Mouse (Mus musculus): ENCODE measurements at regions not wholly inside any gene's neighbourhood (a gene's known extent, or its start where the extent isn't known, plus 50 kb on each side); places are given as distances from the start of the nearest gene placed in this dataset.

DNA sequence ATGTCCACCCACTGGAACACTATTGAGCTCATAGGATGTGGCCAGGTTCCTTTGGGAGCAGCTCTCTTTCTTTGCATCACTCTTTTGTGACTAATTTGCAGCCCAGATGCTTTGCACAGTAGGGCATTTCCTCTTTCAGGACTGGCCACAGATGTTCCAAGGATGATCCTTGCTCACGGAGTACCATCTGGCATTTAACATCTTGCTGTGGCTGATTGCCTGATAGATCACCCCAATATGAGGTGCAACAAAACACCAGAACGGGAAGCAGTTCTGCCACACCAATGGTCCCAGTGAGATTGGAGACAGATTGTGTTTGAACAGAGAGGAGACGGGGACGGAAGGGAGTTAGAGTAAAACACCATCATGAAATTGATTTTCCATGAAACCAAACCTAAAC, 423.0 kb downstream of the Rwdd3 start:
- no peak for DNase-seq (ENCODE audit: low spot score in 2 of 2)

DNA sequence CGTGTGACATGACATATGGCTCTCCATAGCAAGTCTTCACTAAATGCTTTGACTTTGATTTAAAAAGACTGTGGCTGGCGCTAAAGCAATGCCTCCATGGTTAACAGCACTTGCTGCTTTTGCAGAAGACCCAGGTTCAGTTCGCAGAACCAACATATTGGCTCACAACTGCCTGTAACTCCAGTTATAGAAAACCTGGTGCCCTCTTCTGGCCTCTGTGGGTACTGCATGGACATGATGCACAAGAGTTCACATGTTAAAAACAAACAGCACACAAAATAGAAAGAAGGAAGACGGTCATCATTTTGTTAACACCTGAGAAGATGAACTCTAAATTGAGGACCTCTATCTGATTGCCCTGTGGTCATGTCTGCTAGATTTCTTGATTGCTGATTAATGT, 423.8 kb downstream of the Rwdd3 start:
- DNase-seq (ENCODE audit: low spot score in 2 of 2), result no peak

DNA sequence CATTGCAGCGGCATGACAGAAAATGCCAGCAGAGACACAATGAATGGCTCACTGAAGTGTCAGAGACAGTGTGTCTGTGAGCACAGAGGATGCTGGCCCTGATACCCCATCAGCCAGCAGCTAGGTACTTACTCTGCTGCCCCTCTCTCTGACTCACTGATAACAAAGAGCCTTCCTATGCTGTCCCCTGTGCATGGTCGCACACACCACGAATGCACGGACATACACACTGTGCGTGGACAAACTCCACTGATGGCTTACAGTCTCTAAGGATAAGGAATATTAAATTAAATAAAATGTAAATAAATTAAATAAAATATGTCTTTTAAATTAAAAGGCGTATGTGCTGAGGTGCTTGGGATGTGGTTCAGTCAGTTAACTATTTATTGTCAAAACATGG, 438.2 kb downstream of the Rwdd3 start:
- no peak for DNase-seq (ENCODE audit: low spot score in 2 of 2)

DNA sequence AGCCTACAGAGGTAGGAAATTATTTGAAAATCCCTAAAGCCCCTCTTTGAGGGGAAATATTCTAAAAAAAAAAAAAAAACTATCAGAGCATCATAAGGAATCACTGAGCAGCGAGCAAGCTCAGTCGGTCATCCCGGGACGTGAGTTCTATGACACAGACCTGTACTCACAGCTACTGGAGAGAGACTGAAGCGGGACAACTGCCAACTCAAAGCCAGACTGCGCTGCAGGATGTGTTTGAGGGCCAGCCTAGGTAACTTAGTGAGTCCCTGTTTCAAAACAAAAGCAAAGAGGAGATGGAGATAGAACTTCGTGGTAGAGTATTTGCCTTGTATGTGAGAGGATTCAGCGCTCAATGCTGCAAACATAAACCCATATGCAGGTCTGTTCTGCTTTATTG, 439.1 kb downstream of the Rwdd3 start:
- DNase-seq (ENCODE audit: low spot score in 2 of 2), result no peak

DNA sequence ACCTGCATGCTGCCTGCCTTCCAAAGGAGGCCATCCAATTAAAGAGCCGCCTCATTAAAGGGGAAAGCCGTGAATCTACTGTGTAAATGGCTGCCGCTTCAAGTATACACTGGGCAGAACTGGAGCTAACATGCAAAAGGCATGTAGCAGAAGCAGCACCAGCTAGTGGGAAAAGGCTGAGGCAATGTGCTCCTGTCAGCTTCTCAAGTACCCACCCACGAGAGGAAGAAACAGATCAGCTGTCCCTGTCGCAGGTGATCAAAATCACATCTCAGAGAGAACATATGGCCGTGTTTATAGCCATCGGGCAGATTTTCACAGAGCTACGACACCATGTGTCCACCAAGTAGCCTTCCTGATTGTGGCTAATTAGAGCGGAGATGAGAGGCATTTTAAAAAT, 440.2 kb downstream of the Rwdd3 start:
- peak in 1 of 2 experiments; percentile 12 for DNase-seq (ENCODE audit: low spot score in 2 of 2)

DNA sequence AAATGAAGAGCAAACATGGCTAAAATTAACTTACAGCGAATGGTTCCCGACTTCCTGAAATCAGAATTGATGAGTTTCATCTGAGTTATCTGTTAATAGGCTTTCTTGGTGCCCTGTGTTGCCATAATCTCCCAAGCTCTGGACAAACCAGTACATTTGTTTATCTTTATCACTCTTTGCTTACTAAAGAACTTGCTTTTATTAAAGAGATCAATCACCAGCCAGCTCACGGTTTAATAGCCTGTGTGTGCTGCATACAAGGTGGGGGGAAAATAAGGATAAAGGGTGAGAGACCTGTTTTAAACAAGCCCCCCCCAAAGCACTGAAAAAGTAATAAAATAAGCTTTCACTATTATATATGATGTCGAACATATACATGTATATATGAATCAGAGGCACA, 441.3 kb downstream of the Rwdd3 start:
- DNase-seq (ENCODE audit: low spot score in 2 of 2), result no peak

DNA sequence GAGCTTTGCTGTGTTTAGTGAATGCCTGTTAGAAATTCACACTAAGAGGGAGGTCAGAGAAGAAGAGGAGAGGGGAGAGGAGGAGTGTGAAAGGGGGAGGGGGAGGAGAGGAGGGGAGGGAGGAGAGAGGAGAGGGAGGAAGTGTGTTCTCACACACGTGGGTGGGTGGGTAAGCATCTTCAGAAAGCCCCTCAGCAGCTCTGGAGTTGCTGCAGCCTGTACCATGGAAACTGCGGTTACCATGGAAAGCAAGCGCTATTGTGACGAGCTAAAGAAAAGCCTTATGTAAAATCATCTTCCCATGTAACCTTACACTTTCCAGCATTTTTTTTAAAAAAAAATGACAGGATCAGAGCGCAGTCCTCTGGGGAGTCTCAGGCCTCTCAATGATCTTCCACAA, 441.8 kb downstream of the Rwdd3 start:
- DNase-seq (ENCODE audit: low spot score in 2 of 2), result peak; percentile 28 to 49

DNA sequence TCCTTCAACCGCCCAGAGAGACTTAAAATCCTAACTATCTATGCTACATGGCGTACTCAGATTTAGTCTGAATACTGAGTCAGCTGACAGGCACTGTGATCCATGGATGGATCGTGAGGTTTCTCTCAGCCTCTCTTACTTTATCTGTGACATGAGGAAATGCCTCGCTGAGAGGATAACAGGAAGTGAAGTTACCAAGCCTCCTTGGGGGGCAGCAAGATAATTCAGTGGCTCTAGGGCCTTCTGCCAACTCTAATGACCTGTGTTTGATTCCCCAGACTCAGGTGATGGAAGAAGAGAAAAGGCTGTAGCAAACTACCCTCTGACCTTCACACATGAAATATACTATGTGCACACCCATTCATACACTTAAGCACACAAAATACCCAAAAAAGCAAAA, 486.3 kb downstream of the Rwdd3 start:
- no peak for DNase-seq (ENCODE audit: low spot score in 2 of 2)

DNA sequence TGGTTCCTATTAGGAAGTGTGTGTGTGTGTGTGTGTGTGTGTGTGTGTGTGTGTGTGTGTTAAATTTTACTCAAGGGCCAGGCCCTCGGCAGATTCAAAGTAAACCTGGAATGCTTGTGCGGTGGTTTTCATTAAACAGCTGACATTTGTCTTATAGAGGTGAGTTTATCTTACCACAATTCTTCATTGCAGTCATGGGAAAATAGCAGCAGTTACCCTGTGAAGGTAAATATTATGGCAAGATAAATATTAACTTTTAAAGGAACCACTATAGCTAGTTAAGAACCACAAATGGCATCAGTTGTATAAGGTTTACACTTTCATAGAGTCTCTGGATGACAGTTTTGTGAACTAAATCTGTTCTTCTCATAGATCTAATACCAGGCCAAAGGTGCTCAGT, 495.6 kb downstream of the Rwdd3 start:
- no peak for DNase-seq (ENCODE audit: low spot score in 2 of 2)

DNA sequence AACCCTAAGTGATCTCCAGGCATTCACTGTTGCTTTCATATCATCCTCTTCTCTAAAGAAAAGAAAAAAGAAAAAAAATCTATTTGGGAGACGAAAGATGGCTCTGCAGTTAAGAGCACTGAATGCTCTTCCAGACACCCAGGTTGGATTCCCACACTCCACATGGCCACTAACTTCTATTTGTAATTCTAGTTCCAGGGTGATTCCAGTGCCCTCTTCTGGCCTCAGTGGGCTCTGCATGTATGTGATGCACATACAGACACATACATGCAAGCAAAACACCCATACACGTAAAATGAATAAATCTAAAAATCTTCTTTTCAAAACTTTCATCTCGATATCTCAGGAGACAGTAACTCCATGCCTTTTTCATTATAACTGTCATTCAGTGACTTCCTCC, 502.8 kb downstream of the Rwdd3 start:
- no peak for DNase-seq (ENCODE audit: low spot score in 2 of 2)

DNA sequence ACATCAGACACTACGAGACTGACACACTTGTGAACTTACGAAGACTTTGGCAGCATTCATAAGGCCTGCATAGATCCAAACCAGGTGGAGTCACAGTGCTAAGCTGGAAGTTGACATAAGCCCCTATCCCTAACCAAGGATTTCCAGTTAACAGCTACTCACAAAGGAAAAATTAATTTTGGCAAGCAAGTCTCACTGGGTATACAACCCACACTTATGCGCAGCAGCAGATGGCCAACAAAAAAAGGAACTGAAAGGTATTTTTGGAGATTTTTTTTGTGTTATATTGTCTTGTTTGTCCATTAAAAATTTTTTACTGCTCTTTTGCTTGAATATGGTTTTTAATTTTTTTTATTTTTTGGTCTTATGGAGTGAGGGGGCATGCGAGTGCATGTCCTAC, 509.0 kb downstream of the Rwdd3 start:
- peak in 1 of 2 experiments; percentile 62 for DNase-seq (ENCODE audit: low spot score in 2 of 2)

DNA sequence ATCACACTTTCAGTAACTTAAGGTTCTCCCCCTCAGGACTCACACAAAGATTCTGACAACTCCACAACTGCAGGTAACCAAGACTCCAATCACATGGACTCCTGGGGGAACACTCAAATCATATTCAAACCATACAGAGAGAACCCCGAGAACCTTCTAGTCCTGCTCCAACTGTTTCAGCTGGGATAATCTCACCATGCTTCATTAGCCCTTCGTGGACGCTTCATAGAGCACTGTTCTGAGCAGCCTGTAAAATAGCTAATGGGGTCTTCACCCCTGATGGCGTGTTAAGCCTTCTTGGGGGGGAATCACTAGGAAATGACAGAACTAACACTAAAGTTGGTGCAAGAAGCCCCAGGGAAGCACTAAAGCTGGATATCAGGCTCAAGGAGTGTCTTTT, 510.7 kb downstream of the Rwdd3 start:
- DNase-seq (ENCODE audit: low spot score in 2 of 2), result no peak

DNA sequence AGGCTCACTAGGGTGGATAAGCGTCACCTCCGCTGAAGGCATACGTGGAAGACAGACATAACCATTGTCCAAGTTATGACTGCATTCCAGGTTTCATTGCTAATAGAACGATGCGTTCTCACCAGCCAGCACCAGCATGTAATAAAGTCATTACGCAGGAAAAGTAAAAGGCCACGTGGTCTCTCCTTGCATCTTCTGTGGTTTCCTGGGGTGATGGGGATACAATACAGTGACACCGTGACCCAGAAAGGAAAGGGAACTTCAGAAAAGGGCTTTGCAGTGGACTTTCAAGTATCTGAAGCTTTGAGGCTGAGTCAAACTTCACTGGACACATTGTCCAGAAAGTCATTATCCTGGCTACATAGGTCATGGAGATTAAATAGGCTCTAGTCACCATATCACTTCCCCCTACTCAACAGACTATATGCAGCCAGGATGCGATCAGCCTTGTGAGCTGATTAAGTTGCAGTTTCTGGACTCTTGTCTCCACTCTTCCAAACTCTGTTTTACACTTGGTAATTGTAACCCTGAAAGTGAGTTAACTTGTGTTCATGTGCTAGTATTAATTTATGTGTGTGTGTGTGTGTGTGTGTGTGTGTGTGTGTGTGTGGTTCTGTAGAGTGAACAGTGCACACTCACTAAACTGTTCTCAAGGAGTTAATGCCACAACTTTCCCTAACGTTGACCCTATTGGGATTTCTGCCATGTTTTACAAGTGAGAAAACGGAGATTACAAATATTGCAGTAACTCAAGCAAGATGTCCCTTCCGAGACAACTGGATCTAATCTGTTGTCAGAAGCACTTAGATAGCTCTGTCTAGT, 522.2 kb downstream of the Rwdd3 start:
- no peak for DNase-seq (ENCODE audit: low spot score in 2 of 2)

DNA sequence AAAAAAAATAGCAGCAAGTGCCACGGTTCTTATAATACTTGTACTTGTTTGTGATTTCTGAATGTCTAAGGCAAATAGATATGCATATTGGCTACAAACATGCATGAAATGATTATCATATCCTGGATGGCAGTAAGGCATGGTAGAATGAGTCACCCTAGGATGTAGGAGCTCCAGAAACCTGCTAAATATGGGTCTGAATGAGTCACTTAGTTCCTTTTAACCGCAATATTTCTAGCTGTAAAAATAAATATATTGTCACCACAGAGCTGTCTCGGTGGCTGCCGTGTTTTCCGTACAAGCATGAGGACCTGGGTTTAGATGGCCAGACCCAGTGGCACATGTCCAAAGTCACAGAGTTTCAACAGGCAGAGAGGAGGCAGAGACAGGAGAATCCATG, 523.1 kb downstream of the Rwdd3 start:
- peak; percentile 20 to 22 for DNase-seq (ENCODE audit: low spot score in 2 of 2)

DNA sequence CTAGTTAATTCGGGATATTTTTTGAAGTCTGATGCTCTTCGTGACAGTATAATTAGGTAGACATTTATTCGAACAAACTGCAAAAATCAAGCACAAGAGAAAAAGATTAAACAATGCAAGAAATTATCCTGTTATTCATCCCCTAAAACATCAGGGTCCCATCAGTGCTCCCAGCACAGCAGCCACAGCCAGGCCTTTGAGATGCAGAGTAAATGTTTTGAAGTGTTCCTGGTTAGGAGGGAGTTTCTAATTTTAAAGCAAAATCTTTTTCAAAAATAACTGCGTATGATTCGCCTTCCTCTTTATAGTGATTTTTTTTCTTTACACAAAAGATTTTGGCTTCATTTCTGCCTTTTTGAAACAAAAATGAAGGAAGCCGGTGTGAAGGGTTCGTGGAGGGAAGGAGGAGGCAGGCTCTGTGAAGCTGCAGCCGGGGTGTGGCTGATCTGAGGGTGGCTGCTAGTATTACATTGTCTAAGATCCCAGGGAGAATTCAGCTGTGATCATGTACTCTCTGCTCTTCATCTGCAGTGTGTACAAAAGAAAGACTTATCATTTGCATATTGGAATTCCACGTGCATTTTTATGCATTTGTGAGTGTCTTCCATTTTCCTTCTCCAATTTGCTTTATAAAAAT, 534.7 kb downstream of the Rwdd3 start:
- DNase-seq (ENCODE audit: low spot score in 2 of 2), result peak; percentile 33 to 45

DNA sequence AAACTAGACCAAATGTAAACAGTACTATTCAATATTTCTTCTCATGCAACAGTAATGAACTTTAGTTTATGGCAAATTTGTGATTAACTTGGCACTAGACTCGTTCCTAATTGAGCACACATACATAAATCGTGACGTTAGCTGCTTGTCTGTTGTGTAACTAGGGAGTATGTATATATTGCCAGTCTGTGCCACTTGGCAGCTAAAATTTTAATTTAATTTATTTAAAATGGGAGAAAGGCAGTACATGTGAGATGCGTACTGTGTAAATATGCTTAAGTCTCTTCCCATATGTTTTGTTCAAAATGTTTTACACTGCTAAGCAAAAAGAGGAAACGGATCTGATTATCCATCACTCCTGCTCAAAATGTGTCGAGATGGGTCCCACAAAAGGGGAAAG, 553.1 kb downstream of the Rwdd3 start:
- DNase-seq (ENCODE audit: low spot score in 2 of 2), result no peak

DNA sequence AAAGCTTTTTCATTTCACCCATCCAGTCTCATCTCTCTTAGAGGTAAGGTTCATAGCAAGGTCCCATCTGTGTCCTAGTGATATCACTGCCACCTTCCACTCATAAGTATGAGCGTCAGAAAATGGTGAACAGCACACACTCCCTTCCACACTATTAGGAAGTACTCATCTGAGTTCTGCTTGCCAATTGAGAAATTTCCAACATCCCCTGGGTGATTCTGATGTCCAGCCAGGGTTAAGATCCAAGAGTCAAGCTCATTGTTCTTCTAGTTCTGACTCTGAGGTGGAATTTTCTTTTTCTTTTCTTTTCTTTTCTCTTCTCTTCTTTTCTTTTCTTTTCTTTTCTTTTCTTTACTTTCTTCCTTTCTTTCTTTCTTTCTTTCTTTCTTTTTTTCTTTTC, 577.3 kb downstream of the Rwdd3 start:
- no peak for DNase-seq (ENCODE audit: low spot score in 2 of 2)

DNA sequence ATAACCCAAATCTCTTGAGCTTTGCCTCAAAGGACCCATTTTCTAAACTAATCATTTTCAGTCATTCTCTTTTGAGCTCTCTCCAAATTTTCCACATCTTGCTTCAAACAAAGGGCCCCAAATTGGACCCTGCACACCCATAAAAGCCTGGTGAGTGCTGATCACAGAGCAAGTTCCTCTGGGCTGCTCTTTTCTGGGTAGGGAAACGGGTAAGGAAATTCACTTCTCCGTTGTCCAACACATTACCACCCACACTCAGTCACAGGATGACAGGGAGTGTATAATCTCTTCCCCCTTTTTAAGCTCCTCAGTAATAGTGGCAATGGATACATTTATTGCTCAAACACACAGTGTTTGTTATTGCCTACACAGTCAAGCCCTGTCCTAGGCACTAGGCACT, 580.3 kb downstream of the Rwdd3 start:
- DNase-seq (ENCODE audit: low spot score in 2 of 2), result no peak

DNA sequence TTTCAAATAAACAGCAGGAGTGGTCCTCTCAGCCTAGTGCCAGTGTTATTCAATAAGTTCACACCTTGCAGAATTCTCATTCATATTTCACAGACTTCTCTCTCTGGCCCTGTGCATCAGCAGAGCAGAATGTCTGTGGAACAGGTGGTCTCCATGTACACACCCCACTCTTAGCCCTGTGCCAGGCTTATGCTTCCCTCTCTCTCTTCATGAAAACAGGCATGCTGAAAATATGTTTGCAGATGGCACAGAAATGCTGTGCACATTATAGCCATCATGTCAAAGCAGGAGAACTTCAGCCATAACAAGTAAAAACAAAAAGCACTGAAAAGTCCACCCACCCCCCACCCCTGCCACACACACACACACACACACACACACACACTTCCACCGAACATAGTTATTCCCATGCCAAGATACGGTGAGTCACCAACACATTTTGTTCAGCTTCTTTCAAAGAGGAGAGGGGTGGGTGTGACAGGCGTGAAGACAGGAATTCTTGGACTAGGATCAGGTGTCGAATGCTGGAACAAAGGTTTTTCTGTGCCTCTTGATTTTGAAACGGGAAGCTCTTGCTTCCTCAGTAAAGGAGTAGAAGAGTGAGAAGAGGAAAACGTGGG, 600.6 kb downstream of the Rwdd3 start:
- DNase-seq (ENCODE audit: low spot score in 2 of 2), result peak; percentile 51

DNA sequence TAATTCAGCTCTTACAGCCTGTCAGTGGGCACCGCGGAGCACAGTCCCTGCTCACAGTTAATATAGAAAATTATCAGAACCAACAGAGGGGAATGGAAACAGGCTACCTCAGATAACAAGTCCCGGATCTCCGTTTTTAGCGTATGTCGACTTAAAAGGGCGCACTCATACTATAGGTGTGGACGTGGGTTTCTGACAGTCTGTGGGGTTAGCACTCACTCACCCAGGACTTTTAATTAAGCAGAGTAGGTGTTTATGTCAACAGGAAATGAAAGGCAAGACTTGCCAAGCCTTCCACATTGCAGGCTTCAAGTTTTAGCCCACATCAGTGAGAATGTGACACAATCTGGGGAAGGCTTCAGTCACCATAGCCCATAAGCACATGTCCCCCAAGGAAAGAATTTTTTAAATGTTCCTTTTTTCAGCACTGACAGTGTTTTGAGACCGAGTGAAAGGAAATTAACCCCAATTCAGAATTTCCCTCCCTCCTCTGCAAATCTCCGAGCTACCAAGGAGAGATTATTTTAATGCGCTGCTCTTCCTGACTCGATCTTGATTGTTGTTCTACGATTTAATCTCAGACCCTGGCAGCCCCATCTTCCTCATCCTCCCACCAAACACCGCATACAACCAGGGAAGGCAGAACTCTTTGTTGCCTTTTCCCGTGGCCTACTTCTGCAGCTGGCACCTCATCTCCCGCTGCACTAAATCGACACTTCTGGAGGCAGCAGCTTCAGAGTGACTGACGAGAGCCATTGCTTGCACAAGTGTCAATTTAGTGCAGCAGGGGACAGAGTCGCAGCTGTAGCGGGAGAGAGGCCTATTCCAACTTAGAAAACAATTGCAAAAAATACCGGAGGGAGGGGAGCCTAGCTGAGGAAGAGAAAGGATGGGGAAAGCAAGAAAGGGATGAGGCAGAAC, 629.7 kb downstream of the Rwdd3 start:
- DNase-seq (ENCODE audit: low spot score in 2 of 2), result peak; percentile 22 to 30

DNA sequence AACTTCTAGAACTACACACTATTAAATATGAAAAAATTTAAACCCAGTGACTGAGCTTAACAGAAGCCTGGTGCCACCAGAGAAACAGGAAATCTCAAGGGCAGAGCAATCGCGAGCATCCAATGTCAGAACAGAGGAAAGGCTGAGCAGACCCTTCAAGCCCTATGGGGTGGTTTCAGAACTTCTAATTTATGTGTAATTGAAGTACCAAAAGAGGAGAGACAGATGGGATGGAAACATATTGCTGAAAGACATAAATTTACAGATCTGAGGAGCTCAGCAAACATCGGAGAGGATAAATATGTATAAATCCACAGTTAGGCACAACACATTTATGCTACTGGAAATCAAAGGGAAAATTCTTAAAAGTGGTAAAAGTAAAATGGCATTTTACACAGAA, 637.6 kb downstream of the Rwdd3 start:
- DNase-seq (ENCODE audit: low spot score in 2 of 2), result no peak
